Mouse (Mus musculus) liver, adult 2 months (tissue): ENCODE results near the gene Dlg2.

Experiments
- CTCF ChIP-seq: fragments of 200-500 bp; IDR thresholded peaks from 2 replicates; pipeline ENCODE4 v1.5.1; 2011; ENCODE audit warnings: low read depth, low read length, control low read depth
- POLR2A ChIP-seq: fragments of 200-500 bp; IDR thresholded peaks from 2 replicates; pipeline ENCODE4 v1.6.1; 2011; ENCODE audit warnings: low read length, control low read depth; ENCODE audit not compliant: insufficient read depth; ENCODE audit errors: extremely low read depth

DNA sequence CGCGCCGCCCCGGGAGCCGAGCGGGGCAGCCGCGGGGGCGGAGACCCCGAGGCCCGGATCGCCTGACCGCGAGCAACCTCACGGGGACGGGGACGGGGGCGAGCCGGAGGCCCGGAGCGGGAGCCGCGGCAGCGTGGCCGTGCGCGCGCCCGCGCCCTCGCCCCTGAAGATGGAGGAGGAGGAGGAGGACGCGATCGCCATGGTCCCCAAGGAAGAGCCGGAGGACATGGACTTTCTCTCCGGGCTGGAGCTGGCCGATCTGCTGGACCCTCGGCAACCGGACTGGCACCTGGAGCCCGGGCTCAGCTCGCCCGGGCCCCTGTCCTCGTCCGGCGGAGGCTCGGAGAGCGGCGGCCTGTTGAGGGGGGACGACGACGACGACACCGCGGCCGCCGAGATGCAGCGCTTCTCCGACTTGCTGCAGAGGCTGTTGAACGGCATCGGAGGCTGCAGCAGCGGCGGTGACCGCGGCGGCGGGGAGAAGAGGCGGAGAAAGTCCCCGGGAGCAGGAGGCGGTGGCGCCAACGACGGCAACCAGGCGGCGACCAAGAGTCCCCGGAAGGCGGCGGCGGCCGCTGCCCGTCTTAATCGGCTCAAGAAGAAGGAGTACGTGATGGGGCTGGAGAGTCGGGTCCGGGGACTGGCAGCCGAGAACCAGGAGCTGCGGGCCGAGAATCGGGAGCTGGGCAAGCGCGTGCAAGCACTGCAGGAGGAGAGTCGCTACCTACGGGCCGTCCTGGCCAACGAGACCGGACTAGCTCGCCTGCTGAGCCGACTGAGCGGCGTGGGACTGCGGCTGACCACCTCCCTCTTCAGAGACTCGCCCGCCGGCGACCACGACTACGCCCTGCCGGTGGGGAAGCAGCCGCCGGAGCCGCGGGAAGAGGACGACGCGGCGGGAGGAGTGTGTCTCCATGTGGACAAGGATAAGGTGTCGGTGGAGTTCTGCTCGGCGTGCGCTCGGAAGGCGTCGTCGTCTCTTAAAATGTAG is 33.1 kb upstream of the Dlg2 start:
- TF ChIP-seq CTCF: peak; percentile 53
- 0 out of 2 replicates have a peak, but pooled peaks have one; percentile 10 for TF ChIP-seq POLR2A
